Comparison of ENCODE assay signal across 31 mouse cellular contexts in the genomic region with DNA sequence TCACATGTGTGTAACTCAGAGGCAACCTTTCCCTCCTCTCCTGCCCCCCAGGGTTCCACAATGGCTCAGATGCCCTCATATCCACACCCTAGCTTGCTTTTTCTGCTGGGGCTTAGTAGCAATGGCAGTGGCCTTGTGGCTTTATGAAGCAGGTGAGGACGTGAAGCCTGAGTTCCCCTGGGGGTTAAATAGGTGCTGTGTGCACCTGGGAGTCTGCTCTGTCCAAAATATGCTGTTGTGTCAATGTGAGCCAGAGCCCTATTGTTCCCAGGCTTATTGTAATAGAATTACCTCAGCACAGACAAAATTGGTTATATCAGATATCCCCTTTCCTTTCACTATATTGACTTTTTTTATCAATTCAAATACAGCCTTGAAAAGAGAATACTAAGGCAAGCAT.
"Had no signal": no experiment of that assay in that cellular context is flagged by ENCODE, and none has a peak within 500 bp of the region (broad histone marks: within the 10 kb centered on the region; RNA-seq: fewer than 3 reads in every experiment).

No protein-coding gene starts in this region.

- DNase-seq: left cerebral cortex, postnatal 4 days; liver; liver, embryonic 13.5 days; liver, postnatal 0 days; lung, adult 18-20 months; lung, adult 2 months; lung, embryonic 14.5 days; lung, postnatal 10 days; lung, postnatal 14 days; lung, postnatal 36 days; lung, postnatal 4 days; midbrain, embryonic 14.5 days had no signal

- H3K27ac ChIP-seq: limb, embryonic 10.5 days; limb, embryonic 12.5 days; limb, embryonic 13.5 days; limb, embryonic 15.5 days; liver, embryonic 12.5 days; liver, embryonic 13.5 days; liver, embryonic 14.5 days; liver, embryonic 15.5 days; lung, embryonic 15.5 days; macrophage; midbrain, embryonic 10.5 days; midbrain, embryonic 12.5 days; midbrain, embryonic 13.5 days; midbrain, embryonic 15.5 days had no signal

- H3K9ac ChIP-seq: limb, embryonic 12.5 days; limb, embryonic 13.5 days; limb, embryonic 15.5 days; liver, embryonic 12.5 days; liver, embryonic 13.5 days; liver, embryonic 14.5 days; liver, embryonic 15.5 days; liver, postnatal 0 days; lung, embryonic 14.5 days; lung, embryonic 15.5 days; midbrain, embryonic 12.5 days; midbrain, embryonic 13.5 days; midbrain, embryonic 15.5 days had no signal

- H3K4me2 ChIP-seq: limb, embryonic 12.5 days; limb, embryonic 13.5 days; limb, embryonic 15.5 days; liver, embryonic 11.5 days; liver, embryonic 12.5 days; liver, embryonic 13.5 days; liver, embryonic 15.5 days; lung, embryonic 14.5 days; lung, embryonic 15.5 days; midbrain, embryonic 11.5 days; midbrain, embryonic 12.5 days; midbrain, embryonic 13.5 days; midbrain, embryonic 15.5 days had no signal

- H3K4me1 ChIP-seq: limb, embryonic 10.5 days; limb, embryonic 12.5 days; limb, embryonic 13.5 days; limb, embryonic 15.5 days; liver, embryonic 12.5 days; liver, embryonic 13.5 days; liver, embryonic 15.5 days; lung, embryonic 15.5 days; megakaryocyte, embryonic 14.5 days; midbrain, embryonic 10.5 days; midbrain, embryonic 12.5 days; midbrain, embryonic 13.5 days; midbrain, embryonic 15.5 days had no signal

- H3K4me3 ChIP-seq: limb, embryonic 10.5 days; limb, embryonic 12.5 days; limb, embryonic 13.5 days; limb, embryonic 15.5 days; liver, embryonic 12.5 days; liver, embryonic 13.5 days; liver, embryonic 15.5 days; lung, embryonic 15.5 days; megakaryocyte, embryonic 14.5 days; midbrain, embryonic 10.5 days; midbrain, embryonic 12.5 days; midbrain, embryonic 13.5 days; midbrain, embryonic 15.5 days; myocyte had no signal

- H3K36me3 ChIP-seq: limb, embryonic 10.5 days; limb, embryonic 12.5 days; limb, embryonic 13.5 days; limb, embryonic 15.5 days; liver, embryonic 12.5 days; liver, embryonic 13.5 days; liver, embryonic 15.5 days; lung, embryonic 15.5 days had no signal

- H3K9me3 ChIP-seq: limb, embryonic 10.5 days; limb, embryonic 12.5 days; limb, embryonic 13.5 days; limb, embryonic 15.5 days; liver, embryonic 12.5 days; liver, embryonic 13.5 days; liver, embryonic 15.5 days; lung, embryonic 15.5 days; midbrain, embryonic 10.5 days; midbrain, embryonic 12.5 days; midbrain, embryonic 13.5 days; midbrain, embryonic 15.5 days had no signal

- ATAC-seq: liver, embryonic 12.5 days; liver, postnatal 0 days; lung, postnatal 0 days; midbrain, embryonic 13.5 days; midbrain, embryonic 15.5 days; midbrain, embryonic 16.5 days had no signal

- H3K27me3 ChIP-seq: limb, embryonic 12.5 days; limb, embryonic 13.5 days; limb, embryonic 15.5 days; liver, embryonic 12.5 days; liver, embryonic 13.5 days; liver, embryonic 15.5 days; lung, embryonic 15.5 days; megakaryocyte, embryonic 14.5 days; midbrain, embryonic 12.5 days; midbrain, embryonic 13.5 days; midbrain, embryonic 15.5 days had no signal
